12 mouse cellular contexts compared by ENCODE assay signal in the genomic region with DNA sequence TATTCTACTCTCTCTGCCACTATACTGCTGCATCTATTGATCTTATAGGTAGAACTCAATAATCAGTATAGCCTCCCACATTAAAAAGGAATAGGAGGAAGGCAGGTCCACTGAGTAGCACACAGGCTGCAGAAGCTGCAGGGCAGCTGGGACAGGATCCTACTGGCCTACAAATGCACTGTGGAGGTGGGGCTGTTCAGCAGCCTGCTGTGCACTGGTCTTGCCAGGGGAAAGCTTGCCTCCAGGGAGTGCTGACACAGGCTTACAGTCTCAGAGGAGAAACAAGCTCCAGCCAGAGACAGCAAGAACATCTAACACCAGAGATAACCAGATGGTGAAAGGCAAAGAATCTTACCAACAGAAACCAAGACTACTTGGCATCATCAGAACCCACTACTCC.
A peak's percentile ranks its signal among the peaks of the same experiment; 100 is the strongest.
DNase-seq lines count a peak whose midpoint lies in the region; ATAC-seq and TF ChIP-seq lines count a peak whose summit lies in the region.
"Had no signal": no experiment of that assay in that cellular context is flagged by ENCODE, and none has a peak within 500 bp of the region (broad histone marks: within the 10 kb centered on the region; RNA-seq: fewer than 3 reads in every experiment).

No protein-coding gene starts in this region.

- no peaks in the 10 kb centered on the region for H3K4me1 ChIP-seq in forebrain, embryonic 13.5 days
- H3K4me1 ChIP-seq in forebrain, embryonic 12.5 days = no peaks in the 10 kb centered on the region
- H3K4me1 ChIP-seq in lung, embryonic 14.5 days (ENCODE audit: insufficient read depth) = peaks cover 14% of the 10 kb centered on the region
- H3K4me1 ChIP-seq in lung, postnatal 0 days (ENCODE audit: insufficient read depth, low read depth, low read length) = no peaks in the 10 kb centered on the region
- no peaks in the 10 kb centered on the region for H3K4me1 ChIP-seq in midbrain, embryonic 16.5 days (ENCODE audit: control insufficient read depth, insufficient read depth, low read length)
- H3K4me1 ChIP-seq: midbrain, embryonic 13.5 days; stomach, embryonic 15.5 days had no signal

- H3K9ac ChIP-seq in forebrain, embryonic 13.5 days = no peak overlapping the region
- H3K9ac ChIP-seq in forebrain, embryonic 12.5 days = no peak overlapping the region
- H3K9ac ChIP-seq in lung, embryonic 14.5 days = no peak overlapping the region
- H3K9ac ChIP-seq in lung, postnatal 0 days (replicated peaks; ENCODE audit: low read depth) = no peak overlapping the region
- no peak overlapping the region for H3K9ac ChIP-seq in midbrain, embryonic 16.5 days (ENCODE audit: low read depth, low read length)
- H3K9ac ChIP-seq: hindbrain, embryonic 15.5 days; midbrain, embryonic 13.5 days; stomach, embryonic 15.5 days had no signal

- no peak for TF ChIP-seq CTCF in lung, embryonic 14.5 days (IDR thresholded peaks at IDR 0.05; ENCODE audit: low read depth)
- TF ChIP-seq CTCF in lung, postnatal 0 days (IDR thresholded peaks at IDR 0.05) = no peak

- H3K9me3 ChIP-seq in forebrain, embryonic 13.5 days (replicated peaks) = no peaks in the 10 kb centered on the region
- no peaks in the 10 kb centered on the region for H3K9me3 ChIP-seq in forebrain, embryonic 12.5 days
- no peaks in the 10 kb centered on the region for H3K9me3 ChIP-seq in lung, embryonic 14.5 days (ENCODE audit: low read depth, low read length)
- no peaks in the 10 kb centered on the region for H3K9me3 ChIP-seq in lung, postnatal 0 days (ENCODE audit: low read length)
- H3K9me3 ChIP-seq in midbrain, embryonic 16.5 days (replicated peaks; ENCODE audit: control insufficient read depth, low read length, poor library complexity, severe bottlenecking) = no peaks in the 10 kb centered on the region
- H3K9me3 ChIP-seq: hindbrain, embryonic 15.5 days; midbrain, embryonic 13.5 days; stomach, embryonic 15.5 days had no signal

- no peak overlapping the region for H3K27ac ChIP-seq in forebrain, embryonic 13.5 days
- no peak overlapping the region for H3K27ac ChIP-seq in forebrain, embryonic 12.5 days
- H3K27ac ChIP-seq in lung, embryonic 14.5 days (ENCODE audit: low read depth) = no peak overlapping the region
- no peak overlapping the region for H3K27ac ChIP-seq in lung, postnatal 0 days (ENCODE audit: low read length)
- H3K27ac ChIP-seq in midbrain, embryonic 16.5 days (ENCODE audit: low read length) = no peak overlapping the region
- H3K27ac ChIP-seq: hindbrain, embryonic 15.5 days; midbrain, embryonic 13.5 days; stomach, embryonic 15.5 days had no signal

- H3K36me3 ChIP-seq in forebrain, embryonic 13.5 days (ENCODE audit: poor library complexity, severe bottlenecking) = no peaks in the 10 kb centered on the region
- no peaks in the 10 kb centered on the region for H3K36me3 ChIP-seq in forebrain, embryonic 12.5 days (replicated peaks)
- H3K36me3 ChIP-seq in lung, embryonic 14.5 days (ENCODE audit: insufficient read depth) = no peaks in the 10 kb centered on the region
- H3K36me3 ChIP-seq in lung, postnatal 0 days (ENCODE audit: insufficient read depth, low read length) = no peaks in the 10 kb centered on the region
- H3K36me3 ChIP-seq in midbrain, embryonic 16.5 days (ENCODE audit: control insufficient read depth, insufficient read depth, low read length) = no peaks in the 10 kb centered on the region
- H3K36me3 ChIP-seq: hindbrain, embryonic 15.5 days; midbrain, embryonic 13.5 days; stomach, embryonic 15.5 days had no signal

- no peak for TF ChIP-seq EP300 in lung, postnatal 0 days (IDR thresholded peaks at IDR 0.05)

- 0 out of 2 replicates have a peak, but pooled peaks have one; percentile 30 for ATAC-seq in forebrain, embryonic 13.5 days
- ATAC-seq in forebrain, embryonic 12.5 days (ENCODE audit: low FRiP score) = no peak
- ATAC-seq in lung, embryonic 14.5 days (ENCODE audit: insufficient read depth) = no peak
- no peak for ATAC-seq in lung, postnatal 0 days
- ATAC-seq in midbrain, embryonic 16.5 days = no peak
- ATAC-seq: midbrain, embryonic 13.5 days had no signal

- peak; percentile 22 for DNase-seq in lung, embryonic 14.5 days
- no peak for DNase-seq in lung, postnatal 0 days (ENCODE audit: low spot score)
- DNase-seq in gastrocnemius, postnatal 25 days = peak; percentile 33
- DNase-seq in kidney, postnatal 4 days = peak; percentile 18 to 26
- DNase-seq in MN1 (ENCODE audit: low spot score) = no peak
- DNase-seq: lung, adult 2 months had no signal

- H3K4me3 ChIP-seq in forebrain, embryonic 13.5 days = no peak overlapping the region
- no peak overlapping the region for H3K4me3 ChIP-seq in forebrain, embryonic 12.5 days (replicated peaks)
- H3K4me3 ChIP-seq in lung, embryonic 14.5 days (ENCODE audit: low read depth, low read length) = no peak overlapping the region
- no peak overlapping the region for H3K4me3 ChIP-seq in lung, postnatal 0 days (ENCODE audit: low read depth, low read length)
- H3K4me3 ChIP-seq in midbrain, embryonic 16.5 days (ENCODE audit: low read depth, low read length) = no peak overlapping the region
- H3K4me3 ChIP-seq: hindbrain, embryonic 15.5 days; midbrain, embryonic 13.5 days; stomach, embryonic 15.5 days had no signal

- H3K4me2 ChIP-seq in forebrain, embryonic 13.5 days = no peak overlapping the region
- no peak overlapping the region for H3K4me2 ChIP-seq in forebrain, embryonic 12.5 days
- no peak overlapping the region for H3K4me2 ChIP-seq in lung, embryonic 14.5 days
- no peak overlapping the region for H3K4me2 ChIP-seq in lung, postnatal 0 days (replicated peaks; ENCODE audit: low read depth, low read length)
- no peak overlapping the region for H3K4me2 ChIP-seq in midbrain, embryonic 16.5 days (ENCODE audit: low read length)
- H3K4me2 ChIP-seq: hindbrain, embryonic 15.5 days; midbrain, embryonic 13.5 days; stomach, embryonic 15.5 days had no signal

- H3K27me3 ChIP-seq in forebrain, embryonic 13.5 days = no peaks in the 10 kb centered on the region
- H3K27me3 ChIP-seq in forebrain, embryonic 12.5 days = no peaks in the 10 kb centered on the region
- H3K27me3 ChIP-seq in lung, embryonic 14.5 days (ENCODE audit: insufficient read depth, low read length) = no peaks in the 10 kb centered on the region
- no peaks in the 10 kb centered on the region for H3K27me3 ChIP-seq in lung, postnatal 0 days (replicated peaks; ENCODE audit: insufficient read depth, low read length)
- H3K27me3 ChIP-seq in midbrain, embryonic 16.5 days (ENCODE audit: control insufficient read depth, insufficient read depth, low read depth, low read length) = no peaks in the 10 kb centered on the region
- H3K27me3 ChIP-seq: hindbrain, embryonic 15.5 days; midbrain, embryonic 13.5 days; stomach, embryonic 15.5 days had no signal

Comparison
In these comparisons a context has a peak if more than half of its experiments do, and no peak if none do; other contexts are left out.
1. DNase-seq: peak in lung, embryonic 14.5 days (single experiment), gastrocnemius, postnatal 25 days (single experiment) and kidney, postnatal 4 days (2 of 2); none in lung, postnatal 0 days (single experiment) and MN1 (single experiment).